Mouse (Mus musculus) G1E (cell line): Measurements from ENCODE around the gene Mmp12.

Experiments used
- CTCF ChIP-seq: IDR thresholded peaks from 2 replicates; pipeline ENCODE4 v1.5.1; 2012; ENCODE audit warnings: low read depth, low read length, inconsistent platforms, mixed read lengths
- GATA1 ChIP-seq: IDR thresholded peaks from 2 replicates; pipeline ENCODE4 v1.6.1; 2012; ENCODE audit warnings: borderline replicate concordance, low read length, inconsistent platforms, mixed read lengths
- GATA2 ChIP-seq: IDR thresholded peaks from 2 replicates; pipeline ENCODE4 v1.6.1; 2012; ENCODE audit warnings: low read depth, low read length, inconsistent platforms, borderline replicate concordance
- POLR2AphosphoS5 ChIP-seq: IDR thresholded peaks from 2 replicates; pipeline ENCODE4 v1.6.1; 2012; ENCODE audit warnings: low read depth, low read length, inconsistent platforms; ENCODE audit not compliant: insufficient replicate concordance
- TAL1 ChIP-seq: conservative IDR thresholded peaks from 2 replicates; pipeline ENCODE4 v1.6.1; 2012; ENCODE audit warnings: low read depth, low read length, inconsistent platforms, mixed read lengths

DNA sequence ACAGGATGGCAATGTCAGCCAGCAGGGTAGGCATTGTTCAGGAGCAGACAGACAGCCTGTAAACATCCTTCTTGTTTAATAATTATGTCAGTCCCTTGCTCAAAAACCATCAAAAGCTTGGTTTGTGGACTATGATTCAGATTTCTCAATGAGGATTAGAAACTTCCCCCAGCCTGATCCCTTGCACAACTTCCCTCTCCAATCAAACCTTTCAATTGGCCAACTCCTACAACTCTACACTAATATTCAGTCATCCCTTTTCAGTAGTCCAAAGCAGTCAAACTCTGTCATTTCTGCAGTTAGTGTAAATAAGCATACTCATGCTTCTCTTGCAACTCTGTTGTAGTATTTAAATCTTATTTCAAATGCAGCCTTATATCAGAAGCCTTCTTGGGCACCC, 12.3 kb upstream of the Mmp12 start:
- TF ChIP-seq CTCF = no peak
- TF ChIP-seq GATA2 = no peak
- no peak for TF ChIP-seq TAL1
- TF ChIP-seq GATA1 = no peak
- TF ChIP-seq POLR2AphosphoS5 = no peak
